Mouse (Mus musculus) naive thymus-derived CD4-positive, alpha-beta T cell, adult 5 months (primary cell): ENCODE data around the gene Pik3r2. TPM values are rescaled to one million over a fixed set of nuclear protein-coding genes. Genes with fewer than 3 reads are reported as not detected.

Source experiments
- polyA plus RNA-seq: library from polyadenylated mRNA; unstranded; fragments of 100-300 nt; shearing (Covaris generic); gene quantifications from one replicate; pipeline ENCODE4 v1.2.1, GENCODE M21; 2017

The Pik3r2 gene
- polyA plus RNA-seq: 12.9 TPM

DNA sequence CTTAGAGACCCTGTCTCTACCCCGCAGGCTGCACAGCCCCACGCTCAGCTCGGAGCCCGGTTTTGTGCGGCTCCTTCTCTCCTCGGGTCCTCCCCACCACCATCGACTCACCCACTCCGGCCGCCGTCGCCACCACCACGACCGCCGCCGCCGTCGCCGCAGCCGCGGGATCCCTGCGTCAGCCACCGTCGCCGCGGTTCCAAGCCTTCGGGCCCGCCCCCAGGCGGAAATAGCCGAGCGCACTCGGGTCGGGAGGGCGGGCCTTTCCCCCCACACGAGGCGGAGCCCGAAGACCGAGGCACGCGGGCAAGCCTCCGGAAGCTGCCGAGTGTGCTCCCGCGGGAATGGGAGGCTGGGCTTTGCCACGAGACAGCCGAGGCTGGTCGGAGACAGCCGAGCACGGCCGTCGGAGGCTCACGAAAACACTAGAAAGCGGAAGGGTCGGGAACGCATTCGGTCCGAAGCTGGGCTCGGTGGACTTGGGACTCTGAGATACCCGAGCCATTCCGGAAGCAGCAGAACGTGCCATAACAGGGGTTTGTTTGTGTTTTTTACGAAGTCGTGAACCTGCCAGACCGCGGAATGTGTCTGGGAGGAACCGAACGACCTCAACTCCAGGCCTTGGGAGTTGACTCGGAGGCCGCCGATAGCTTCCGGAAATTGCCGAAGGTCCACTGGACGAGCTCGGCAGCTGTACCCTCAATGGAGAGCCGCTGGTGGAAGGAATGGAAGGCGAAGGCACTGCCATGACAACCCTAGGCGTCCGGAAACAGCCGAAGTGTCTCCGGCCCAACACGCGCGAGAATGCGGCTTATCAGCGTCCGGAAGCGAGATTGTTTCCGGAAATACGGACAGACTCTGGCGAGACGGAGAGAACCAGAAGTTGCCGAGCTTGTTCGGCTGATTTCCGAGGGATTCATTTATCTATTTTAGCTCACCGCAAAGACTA, at the start of gene Pik3r2:
Gene Pik3r2, minus strand, starts transcription at position 218 of the 949 bp plus-strand sequence.

GRCm38 (mm10) chr8:70808239-70808638, 31.7 kb upstream of the Pik3r2 start, which contains the start of gene Il12rb1:
Il12rb1 (plus strand) TSS chr8:70808449.

GRCm38 (mm10) chr8:70804481-70805206, 28.1 kb upstream of the Pik3r2 start, which contains the start of gene Mast3:
Mast3 (minus strand) TSS chr8:70805054.

DNA sequence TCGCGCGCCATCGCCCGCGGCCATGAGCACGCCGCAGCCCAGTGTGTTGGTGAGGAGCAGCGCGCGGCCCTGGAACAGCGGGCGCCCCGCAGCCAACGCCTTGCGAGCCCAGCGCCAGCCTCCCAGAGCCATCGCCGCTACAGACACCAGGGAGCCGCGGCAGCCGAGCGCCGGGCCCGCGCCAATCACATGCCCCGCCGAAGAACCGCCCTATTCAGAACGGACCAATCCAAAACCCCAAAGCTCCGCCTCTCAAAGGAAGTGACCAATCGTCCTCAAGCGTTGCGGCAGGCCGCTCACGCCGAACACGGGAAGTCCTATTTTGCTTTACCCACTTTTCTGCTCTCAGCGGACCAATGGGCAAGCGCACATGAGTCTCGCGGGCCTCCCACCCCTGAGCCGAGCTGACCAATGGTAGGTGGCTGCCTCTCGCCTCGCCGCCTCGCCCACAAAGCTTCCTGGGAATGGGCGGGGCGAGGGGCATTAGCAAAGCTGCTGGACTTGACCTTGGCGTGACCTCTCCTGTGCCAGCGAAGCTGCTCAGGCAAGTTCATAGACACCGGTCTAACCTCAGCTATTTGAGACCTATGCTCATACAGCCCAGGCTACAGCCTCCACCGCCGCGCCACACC, 15.6 kb downstream of the Pik3r2 start, which contains the start of gene Mpv17l2:
Gene Mpv17l2, minus strand, starts transcription at position 172 of the 632 bp plus-strand sequence.

GRCm38 (mm10) chr8:70754043-70754870, 22.3 kb downstream of the Pik3r2 start, which contains the start of gene Rab3a:
Rab3a (plus strand) TSS chr8:70754679.

GRCm38 (mm10) chr8:70723486-70724210, 52.9 kb downstream of the Pik3r2 start, which contains the start of gene Pde4c:
Pde4c (plus strand) TSS chr8:70723720.

GRCm38 (mm10) chr8:70718297-70718696, 58.2 kb downstream of the Pik3r2 start, which contains the start of gene Gm3336:
Gm3336 (plus strand) TSS chr8:70718543.

Other genes with a start within 250 kb of the Pik3r2 start
- 382 TPM for gene Fkbp8, start 249.0 kb downstream of the Pik3r2 start, polyA plus RNA-seq
- gene Kxd1, start 248.8 kb downstream of the Pik3r2 start, polyA plus RNA-seq: 67.1 TPM
- gene Ell, start 237.3 kb downstream of the Pik3r2 start, polyA plus RNA-seq: 42.9 TPM
- gene Isyna1, start 182.3 kb downstream of the Pik3r2 start, polyA plus RNA-seq: 86.8 TPM
- gene Ssbp4, start 167.8 kb downstream of the Pik3r2 start, polyA plus RNA-seq: 127 TPM
- gene Lrrc25, start 160.6 kb downstream of the Pik3r2 start, polyA plus RNA-seq: 0.36 TPM
- gene Gdf15, start 144.3 kb downstream of the Pik3r2 start, polyA plus RNA-seq: not detected
- 0.44 TPM for gene Pgpep1, start 116.3 kb downstream of the Pik3r2 start, polyA plus RNA-seq
- 329 TPM for gene Lsm4, start 103.5 kb downstream of the Pik3r2 start, polyA plus RNA-seq
- 969 TPM for gene Jund, start 77.8 kb downstream of the Pik3r2 start, polyA plus RNA-seq
- gene Iqcn, start 73.3 kb downstream of the Pik3r2 start, polyA plus RNA-seq: 0.07 TPM
- not detected for gene Gm3336, start 58.2 kb downstream of the Pik3r2 start, polyA plus RNA-seq
- 0.22 TPM for gene Pde4c, start 53.0 kb downstream of the Pik3r2 start, polyA plus RNA-seq
- gene Rab3a, start 22.0 kb downstream of the Pik3r2 start, polyA plus RNA-seq: 3.6 TPM
- gene Mpv17l2, start 15.8 kb downstream of the Pik3r2 start, polyA plus RNA-seq: 26.5 TPM
- gene Mast3, start 28.3 kb upstream of the Pik3r2 start, polyA plus RNA-seq: 98.5 TPM
- 1.9 TPM for gene Il12rb1, start 31.7 kb upstream of the Pik3r2 start, polyA plus RNA-seq
- 25.1 TPM for gene Arrdc2, start 63.0 kb upstream of the Pik3r2 start, polyA plus RNA-seq
- gene Kcnn1, start 86.5 kb upstream of the Pik3r2 start, polyA plus RNA-seq: not detected
- 45.8 TPM for gene Ccdc124, start 97.2 kb upstream of the Pik3r2 start, polyA plus RNA-seq
- gene Slc5a5, start 116.0 kb upstream of the Pik3r2 start, polyA plus RNA-seq: not detected
- gene Rpl18a, start 120.7 kb upstream of the Pik3r2 start, polyA plus RNA-seq: 8,391 TPM
- 59.0 TPM for gene Map1s, start 129.2 kb upstream of the Pik3r2 start, polyA plus RNA-seq